Mouse (Mus musculus) G1E (cell line): ENCODE results near the gene Neurl1a.

Experiments
- CTCF ChIP-seq: IDR thresholded peaks from 2 replicates; pipeline ENCODE4 v1.5.1; 2012; ENCODE audit warnings: low read depth, low read length, inconsistent platforms, mixed read lengths
- TAL1 ChIP-seq: conservative IDR thresholded peaks from 2 replicates; pipeline ENCODE4 v1.6.1; 2012; ENCODE audit warnings: low read depth, low read length, inconsistent platforms, mixed read lengths

- no peak for TF ChIP-seq CTCF
- no peak for TF ChIP-seq TAL1
Observed at GRCm38 (mm10) chr19:47261196-47261595, 82.6 kb downstream of the Neurl1a start.
